Mouse (Mus musculus) fat pad, adult 2 months (tissue): ENCODE measurements around the gene Upf3b.
"Not testable (repeated sequence)": the region's sequence is repeated elsewhere in the genome, so short reads cannot be mapped to it uniquely, and the experiment has no call there.

ENCODE experiments used
- DNase-seq: peaks from one replicate; pipeline ENCODE4 v3.0.0-alpha.2; 2011; ENCODE audit warnings: low read depth, low spot score; ENCODE audit errors: extremely low read depth

Upf3b gene

GRCm38 (mm10) chrX:37110193-37110880, at the start of gene Upf3b:
TSS of gene Upf3b (minus strand) at chrX:37110322.
- peak; percentile 65 for DNase-seq

DNA sequence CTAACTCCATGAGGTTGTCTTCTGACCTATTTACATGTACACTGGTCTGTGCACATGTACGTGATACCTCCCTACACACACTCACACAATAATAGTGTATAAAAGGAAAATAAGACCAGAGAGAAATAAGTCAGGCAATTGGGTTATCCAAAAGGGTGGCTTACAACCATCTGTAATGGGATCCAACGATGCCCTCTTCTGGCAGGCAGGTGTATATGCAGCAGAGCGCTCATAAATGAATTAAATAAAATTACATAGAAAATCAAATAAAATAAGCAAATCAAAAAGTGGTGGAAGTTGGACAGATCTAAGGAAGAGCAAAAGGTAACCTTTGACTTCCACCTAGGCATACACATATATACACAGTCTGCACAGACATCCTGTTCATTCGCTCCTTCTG, 47.7 kb upstream of the Upf3b start:
- DNase-seq, result no peak

- no peak for DNase-seq
These were observed 34.8 kb upstream of the Upf3b start for GRCm38 (mm10) chrX:37144954-37145353.

- not testable (repeated sequence) for DNase-seq
These were observed 34.4 kb upstream of the Upf3b start for GRCm38 (mm10) chrX:37144498-37144897.

DNA sequence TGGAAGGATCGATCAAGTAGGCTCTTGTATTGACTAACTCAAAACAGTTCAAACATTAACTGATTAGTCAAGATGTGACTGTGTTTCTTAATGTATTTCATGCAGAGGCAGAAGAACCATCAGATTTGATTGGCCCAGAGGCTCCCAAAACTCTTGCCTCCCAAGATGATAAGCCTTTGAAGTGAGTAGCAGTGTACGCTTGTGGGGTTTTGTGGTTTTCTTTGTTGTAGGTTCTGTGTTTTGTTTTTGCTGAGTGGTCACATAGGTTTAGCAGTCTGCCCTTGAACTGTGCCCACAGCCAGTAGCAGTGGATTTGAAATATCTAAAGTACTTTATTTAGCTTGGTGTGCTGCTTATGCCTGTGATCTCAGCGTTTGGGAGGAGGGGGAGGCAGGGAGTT, 31.6 kb upstream of the Upf3b start:
- DNase-seq, result no peak

GRCm38 (mm10) chrX:37126671-37127358, 16.7 kb upstream of the Upf3b start, which contains the start of gene Nkap:
TSS of gene Nkap (plus strand) at chrX:37126795.
- DNase-seq, result peak; percentile 21

DNA sequence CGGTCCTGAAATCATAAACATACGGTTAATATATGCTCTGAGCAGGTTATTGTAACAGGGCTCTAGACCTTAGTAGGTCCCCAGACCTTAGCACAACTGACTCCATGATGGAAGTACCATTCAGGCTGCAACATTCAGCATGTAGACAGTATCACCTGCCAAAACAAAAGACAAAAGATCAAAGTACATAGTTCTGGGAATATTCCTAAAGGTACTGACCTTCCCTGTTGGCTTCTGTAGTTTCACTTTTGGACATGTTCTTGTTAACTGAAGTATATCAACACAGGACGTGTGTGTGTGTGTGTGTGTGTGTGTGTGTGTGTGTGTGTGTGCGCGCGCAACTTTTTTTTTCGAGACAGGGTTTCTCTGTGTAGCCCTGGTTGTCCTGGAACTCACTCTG, 15.4 kb upstream of the Upf3b start:
- DNase-seq, result no peak

GRCm38 (mm10) chrX:37120212-37120611, 10.1 kb upstream of the Upf3b start:
- DNase-seq, result no peak

- no peak for DNase-seq
These were observed 9.5 kb upstream of the Upf3b start for GRCm38 (mm10) chrX:37119585-37119984.

GRCm38 (mm10) chrX:37117085-37117484, 7.0 kb upstream of the Upf3b start:
- DNase-seq, result no peak

DNA sequence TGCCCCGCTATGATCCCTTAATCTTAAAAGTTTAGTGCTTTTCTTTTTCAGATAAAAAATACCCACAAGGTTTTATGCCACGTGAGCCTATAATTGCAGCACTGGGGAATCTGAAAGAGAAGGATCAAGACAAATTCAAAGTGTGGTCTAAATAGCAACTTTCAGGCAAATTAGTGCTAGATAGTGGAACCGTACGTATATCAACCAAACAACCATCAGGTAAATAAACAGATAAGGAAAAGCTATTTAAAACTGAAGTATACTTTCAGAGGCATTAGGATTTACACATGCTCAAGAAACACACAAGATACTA, 715 bp upstream of the Upf3b start:
- no peak for DNase-seq

- DNase-seq, result no peak
These were observed 463 bp downstream of the Upf3b start for GRCm38 (mm10) chrX:37109526-37110192.

DNA sequence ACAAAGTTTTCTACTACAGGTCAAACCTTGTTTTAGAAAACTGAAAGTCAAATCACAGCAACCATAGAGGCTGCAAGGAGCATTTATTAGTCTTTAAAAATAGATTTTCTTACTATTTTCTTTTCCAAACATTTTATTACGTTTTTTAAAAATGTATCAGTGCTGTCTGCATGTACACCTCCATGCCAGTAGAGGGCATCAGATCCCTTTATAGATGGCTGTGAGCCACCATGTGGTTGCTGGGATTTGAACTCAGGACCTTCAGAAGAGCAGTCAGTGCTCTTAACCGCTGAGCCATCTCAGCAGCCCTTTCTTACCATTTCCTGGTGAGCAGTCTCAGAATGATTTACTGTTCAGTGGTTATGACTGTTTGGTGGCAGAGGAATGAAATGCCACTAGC, 6.3 kb downstream of the Upf3b start:
- DNase-seq, result no peak

GRCm38 (mm10) chrX:37098681-37099080, 11.4 kb downstream of the Upf3b start:
- no peak for DNase-seq

DNA sequence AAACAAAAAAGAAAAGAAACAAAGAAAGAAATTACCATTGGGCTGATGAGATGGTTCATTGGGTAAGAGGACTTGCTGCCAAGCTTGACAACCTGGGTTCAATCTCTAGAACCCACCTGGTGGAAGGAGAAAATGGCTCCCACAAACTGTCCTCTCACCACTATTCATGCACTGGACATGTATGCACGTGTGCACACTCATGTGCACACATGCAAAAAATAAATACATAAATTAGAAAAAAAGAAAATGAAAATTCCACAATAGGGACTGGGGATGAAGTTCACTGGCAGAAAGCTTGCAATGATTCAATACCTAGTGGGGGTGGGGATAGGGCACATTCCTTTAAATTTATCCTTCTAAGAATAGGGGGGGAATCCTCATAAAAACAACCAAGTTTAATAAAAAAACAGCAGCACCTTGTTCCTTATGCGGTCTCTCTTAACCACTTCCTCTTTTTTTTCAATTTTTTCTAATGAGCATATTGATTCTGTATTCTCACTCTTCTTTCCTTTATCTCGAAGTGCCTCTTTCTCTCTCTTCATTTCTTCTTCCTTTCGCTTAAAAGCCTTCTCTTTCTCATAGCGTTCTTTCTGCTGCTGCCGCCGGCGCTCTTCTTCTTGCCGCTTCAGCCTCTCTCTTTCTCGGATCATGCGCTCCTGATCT, 14.9 kb downstream of the Upf3b start:
- DNase-seq, result no peak

DNA sequence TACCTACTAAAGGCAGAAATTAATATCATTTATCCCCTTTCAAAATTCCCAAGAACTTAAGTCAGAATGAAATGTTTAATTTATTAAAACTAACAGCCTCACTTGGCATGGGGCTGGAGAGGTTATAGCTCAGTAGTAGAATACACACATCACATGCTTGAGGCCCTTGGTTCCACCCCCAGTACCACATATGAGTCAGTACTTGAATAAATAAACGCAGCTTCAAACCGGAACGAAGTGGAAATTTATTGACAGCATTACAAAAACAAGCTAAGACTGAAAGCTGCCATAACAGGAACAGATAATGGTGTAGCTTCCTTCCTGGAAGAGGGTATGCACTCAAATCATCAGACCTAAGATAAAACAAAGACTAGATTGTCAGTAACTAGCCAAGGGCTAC, 18.7 kb downstream of the Upf3b start:
- DNase-seq, result no peak

GRCm38 (mm10) chrX:37088778-37089177, 21.3 kb downstream of the Upf3b start:
- DNase-seq, result no peak

GRCm38 (mm10) chrX:37085665-37086064, 24.5 kb downstream of the Upf3b start:
- DNase-seq, result no peak

DNA sequence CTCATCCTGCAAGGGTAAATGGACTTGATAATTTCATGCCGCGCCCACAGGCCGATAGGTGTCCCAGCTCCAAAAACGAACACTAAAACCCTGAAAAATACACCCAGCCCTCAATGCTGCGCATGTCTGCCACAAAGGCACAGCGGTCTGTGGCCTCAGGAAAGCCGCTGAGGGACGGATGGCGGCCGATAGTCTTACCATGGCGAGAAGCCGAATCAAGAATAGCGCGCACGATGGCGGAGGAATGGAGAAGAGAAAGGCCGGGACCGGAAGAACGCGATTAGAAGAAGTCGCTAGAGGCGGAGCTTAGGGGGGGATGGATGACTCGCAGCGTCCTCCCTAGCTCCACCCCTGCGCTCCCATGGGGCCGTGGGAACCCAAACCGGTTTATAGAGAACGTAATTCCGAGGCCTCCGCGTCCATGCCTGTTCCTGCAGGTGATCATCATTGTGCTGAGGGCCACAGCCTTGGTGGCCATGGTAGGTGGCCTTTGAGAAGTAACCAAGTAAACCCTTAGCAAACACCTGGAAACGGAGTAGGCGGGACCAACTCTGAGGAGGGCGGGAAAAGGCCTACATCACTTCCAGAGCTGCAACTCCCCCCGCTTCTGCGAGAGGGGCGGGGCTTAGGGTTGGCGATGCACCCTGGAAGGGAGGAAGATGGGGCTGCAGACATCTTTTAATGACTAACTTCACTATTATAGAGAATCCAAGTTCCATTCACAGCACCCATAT, 25.0 kb downstream of the Upf3b start, which contains the start of gene Rpl39:
Gene Rpl39 (minus strand): TSS at position 476 of the 734 bp plus-strand sequence.
- peak; percentile 18 for DNase-seq

DNA sequence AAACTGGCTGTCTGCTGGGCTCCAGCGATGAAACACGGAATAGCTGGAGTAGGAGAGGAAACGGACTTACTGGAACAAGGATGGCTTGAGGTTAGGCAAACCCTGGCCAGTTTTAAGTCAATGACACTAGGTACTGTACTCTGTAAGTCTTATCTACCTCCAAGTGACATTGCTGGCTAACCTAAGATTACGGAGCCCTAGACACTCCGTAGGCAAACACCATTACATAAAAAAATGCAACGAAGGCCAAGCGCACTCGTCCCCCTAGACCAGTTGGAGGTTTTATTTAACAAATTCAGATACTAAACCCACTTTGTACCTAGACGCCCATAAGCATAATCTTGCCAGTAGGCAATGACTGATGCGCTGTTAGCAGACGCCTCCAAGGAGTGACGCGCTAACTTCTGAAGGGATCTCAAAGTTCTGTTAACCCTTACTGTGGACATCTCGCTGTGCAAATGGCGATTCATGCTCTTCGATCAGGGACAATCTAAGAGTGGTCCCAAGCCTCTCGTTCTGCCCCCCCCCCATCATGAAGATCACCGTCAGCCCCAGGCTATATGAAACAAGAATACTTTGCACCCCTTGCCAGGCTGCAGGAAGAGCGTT, 25.7 kb downstream of the Upf3b start:
- no peak for DNase-seq
